Mouse (Mus musculus): Measurements from ENCODE around the gene Otc.

Otc gene

GRCm38 (mm10) chrX:10251852-10252504 lies at the start of gene Otc:
Gene Otc (plus strand): TSS chrX:10252305.
- DNase-seq (ENCODE audit: low read depth), result no peak

- no peak for DNase-seq (ENCODE audit: low read depth)
These were observed 46.2 kb upstream of the Otc start for GRCm38 (mm10) chrX:10205937-10206336.

- peak; percentile 26 for DNase-seq (ENCODE audit: low read depth)
These were observed 36.1 kb upstream of the Otc start for GRCm38 (mm10) chrX:10215972-10216371.

- peak; percentile 68 for DNase-seq (ENCODE audit: low read depth)
These were observed 35.6 kb upstream of the Otc start, which contains the start of gene Rpgr for GRCm38 (mm10) chrX:10216410-10216949. Gene Rpgr (minus strand): TSS chrX:10216920.

- no peak for DNase-seq (ENCODE audit: low read depth)
These were observed 32.8 kb upstream of the Otc start for GRCm38 (mm10) chrX:10219281-10219680.

- no peak for DNase-seq (ENCODE audit: low read depth)
These were observed 19.1 kb upstream of the Otc start for GRCm38 (mm10) chrX:10233051-10233450.

GRCm38 (mm10) chrX:10234617-10235016 lies 17.5 kb upstream of the Otc start:
- DNase-seq (ENCODE audit: low read depth), result no peak

GRCm38 (mm10) chrX:10239515-10239914 lies 12.6 kb upstream of the Otc start:
- no peak for DNase-seq (ENCODE audit: low read depth)

- no peak for DNase-seq (ENCODE audit: low read depth)
These were observed 8.2 kb upstream of the Otc start for GRCm38 (mm10) chrX:10243916-10244315.

GRCm38 (mm10) chrX:10251357-10251756 lies 748 bp upstream of the Otc start:
- DNase-seq (ENCODE audit: low read depth), result no peak

GRCm38 (mm10) chrX:10257774-10258173 lies 5.7 kb downstream of the Otc start:
- DNase-seq (ENCODE audit: low read depth), result no peak

GRCm38 (mm10) chrX:10258260-10258659 lies 6.2 kb downstream of the Otc start:
- DNase-seq (ENCODE audit: low read depth), result no peak

GRCm38 (mm10) chrX:10268308-10268707 lies 16.2 kb downstream of the Otc start:
- no peak for DNase-seq (ENCODE audit: low read depth)

GRCm38 (mm10) chrX:10268761-10269437 lies 16.8 kb downstream of the Otc start:
- DNase-seq (ENCODE audit: low read depth), result no peak

GRCm38 (mm10) chrX:10297341-10297740 lies 45.2 kb downstream of the Otc start:
- DNase-seq (ENCODE audit: low read depth), result no peak

- DNase-seq (ENCODE audit: low read depth), result no peak
These were observed 66.1 kb downstream of the Otc start for GRCm38 (mm10) chrX:10318176-10318575.

GRCm38 (mm10) chrX:10330246-10330645 lies 78.1 kb downstream of the Otc start:
- DNase-seq (ENCODE audit: low read depth), result no peak

GRCm38 (mm10) chrX:10331749-10332148 lies 79.6 kb downstream of the Otc start:
- DNase-seq (ENCODE audit: low read depth), result no peak

- no peak for DNase-seq (ENCODE audit: low read depth)
These were observed 84.7 kb downstream of the Otc start for GRCm38 (mm10) chrX:10336816-10337215.

- DNase-seq (ENCODE audit: low read depth), result no peak
These were observed 103.8 kb downstream of the Otc start for GRCm38 (mm10) chrX:10355867-10356266.

Measured in c-Kit-positive CD71-negative TER-119-negative erythroid progenitor cells, embryonic 14.5 days (primary cell).